Mouse (Mus musculus) T-helper 2 cell (primary cell): Measurements from ENCODE around the gene Cfap44.

Experiments used
- in situ Hi-C: fragments of 300-600 bp; cut with MboI, MseI; formaldehyde crosslinking; loops from one replicate; pipeline ENCODE4 v1.15.1; 2025; ENCODE audit warnings: high pct_unique_total_duplicates

Cfap44 gene

GRCm38 (mm10) chr16:44493868-44494267 is 99.3 kb downstream of the Cfap44 start:
- in situ Hi-C loops = loop anchor here (10.0 kb wide), 1 partner anchor 1111 kb away; no protein-coding TSS in a partner anchor

DNA sequence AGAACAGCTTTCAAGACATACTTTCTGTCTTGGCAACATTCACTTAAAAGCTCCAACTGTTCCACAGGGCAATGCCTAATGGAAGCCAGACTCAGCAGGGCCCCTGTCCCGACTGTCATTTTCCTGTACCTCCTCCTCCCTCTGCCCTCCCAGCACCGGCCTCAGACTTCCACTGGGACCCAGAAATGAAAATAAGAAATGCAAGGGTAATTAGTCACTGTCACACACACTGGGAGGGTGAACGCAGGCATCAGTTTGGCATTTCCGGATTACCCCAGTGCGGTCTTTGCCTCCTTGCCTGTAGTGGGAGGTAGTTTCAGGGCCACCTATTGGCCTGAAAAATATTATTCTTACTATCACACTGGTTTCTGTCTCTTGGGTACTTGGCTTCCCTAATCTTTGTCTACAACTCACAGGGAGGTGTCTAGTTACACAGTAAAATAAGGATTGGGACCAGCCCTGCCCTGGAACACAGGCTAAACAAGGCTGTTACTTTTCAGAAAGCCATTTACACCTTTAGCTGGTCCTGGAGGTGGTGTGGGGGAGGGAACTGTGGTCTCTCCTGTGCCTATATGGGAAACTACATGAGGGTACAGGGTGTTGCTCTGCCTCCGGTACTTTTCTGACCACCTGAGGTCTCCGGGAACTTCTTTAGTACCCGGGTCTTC is 100.0 kb downstream of the Cfap44 start:
- in situ Hi-C loops = loop anchor here (10.0 kb wide), 1 partner anchor 1110 kb away; no protein-coding TSS in a partner anchor

GRCm38 (mm10) chr16:44496971-44497464 is 102.4 kb downstream of the Cfap44 start:
- in situ Hi-C loops = loop anchor here (10.0 kb wide), 1 partner anchor 1108 kb away; no protein-coding TSS in a partner anchor

DNA sequence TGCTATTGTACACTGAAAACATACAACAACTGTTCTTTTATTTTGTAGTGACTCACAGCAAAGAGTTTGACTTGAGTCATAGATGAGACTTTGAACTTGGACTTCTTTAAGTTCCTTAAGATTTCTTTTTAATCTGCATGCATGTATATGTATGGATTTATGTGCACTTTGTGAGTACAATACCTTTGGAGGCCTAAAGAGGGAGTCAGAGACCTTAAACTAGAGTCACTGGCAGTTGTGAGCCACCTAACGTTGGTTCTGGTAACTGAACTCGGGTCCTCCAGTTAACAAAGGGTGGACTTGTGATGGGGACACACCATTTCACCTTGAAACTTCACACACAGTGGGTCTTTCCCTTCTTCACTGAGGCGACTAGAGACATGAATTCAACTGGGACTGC is 103.9 kb downstream of the Cfap44 start:
- in situ Hi-C loops = loop anchor here (10.0 kb wide), 1 partner anchor 1106 kb away; no protein-coding TSS in a partner anchor

DNA sequence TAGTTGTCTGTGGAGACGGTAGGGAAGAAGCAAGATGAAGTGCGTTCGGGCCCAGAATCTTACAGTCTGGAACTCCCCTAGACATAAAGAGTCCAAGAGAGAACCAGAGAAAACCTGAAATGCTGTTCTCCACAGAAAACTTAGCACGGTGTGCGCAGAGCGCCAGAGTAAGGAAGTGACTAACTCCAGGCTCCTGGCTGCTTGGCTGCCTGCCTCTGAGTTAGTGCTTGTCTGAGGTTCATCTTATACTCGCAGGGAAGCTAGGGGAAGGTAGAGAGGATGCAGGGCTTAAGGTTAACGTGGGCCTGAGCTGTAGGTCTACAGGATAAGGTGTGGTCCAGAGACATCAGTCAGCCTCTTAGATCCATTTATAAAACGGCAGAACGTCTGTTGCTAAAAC is 107.2 kb downstream of the Cfap44 start:
- in situ Hi-C loops = no loop called here

GRCm38 (mm10) chr16:44502325-44502724 is 107.7 kb downstream of the Cfap44 start:
- in situ Hi-C loops = no loop called here

GRCm38 (mm10) chr16:44502895-44503575 is 108.4 kb downstream of the Cfap44 start:
- in situ Hi-C loops = no loop called here

- in situ Hi-C loops = no loop called here
Measured at GRCm38 (mm10) chr16:44505243-44505642, 110.6 kb downstream of the Cfap44 start.

DNA sequence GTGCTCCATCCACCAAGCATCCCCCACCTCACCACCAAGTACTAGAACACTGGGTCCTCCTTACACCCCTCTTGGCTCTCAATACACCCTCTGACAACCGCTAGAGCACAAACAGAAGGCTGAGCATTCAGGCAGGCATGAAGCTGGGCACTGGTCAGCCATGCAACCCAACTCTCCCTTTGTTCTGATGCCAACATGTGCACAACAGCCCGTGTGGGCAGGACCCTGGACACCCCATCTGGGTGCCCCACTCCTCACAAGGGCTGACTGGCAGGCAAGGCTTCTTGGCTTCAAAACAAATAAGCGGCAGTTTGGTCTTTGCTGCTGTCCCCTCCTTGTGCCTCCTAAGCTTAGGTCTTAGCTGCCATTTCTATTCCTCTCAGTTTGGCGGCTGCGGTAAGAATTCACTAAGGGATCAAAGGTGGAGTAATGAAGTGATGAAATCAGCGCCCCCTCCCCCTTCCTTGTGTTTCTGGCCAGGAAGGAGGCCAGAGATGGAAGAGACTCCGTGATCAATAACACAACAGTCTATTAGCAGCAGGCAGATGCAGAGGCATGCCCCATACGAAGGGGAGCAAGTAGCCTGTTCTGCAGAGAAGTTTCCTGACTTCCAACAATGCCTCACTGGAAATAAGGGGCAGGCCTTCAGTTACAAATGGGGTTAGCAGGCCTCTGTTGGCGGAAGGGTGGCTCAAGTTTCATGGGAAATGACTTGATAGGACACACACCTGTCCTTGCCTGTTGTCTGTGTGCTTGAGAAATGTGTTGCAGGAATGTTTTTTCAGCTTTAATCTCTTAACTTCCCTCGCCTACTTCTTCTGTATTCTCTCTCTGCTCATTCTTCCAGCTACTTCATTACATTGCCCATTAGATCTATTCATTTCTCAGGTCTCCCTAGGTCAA is 112.7 kb downstream of the Cfap44 start:
- in situ Hi-C loops = no loop called here

DNA sequence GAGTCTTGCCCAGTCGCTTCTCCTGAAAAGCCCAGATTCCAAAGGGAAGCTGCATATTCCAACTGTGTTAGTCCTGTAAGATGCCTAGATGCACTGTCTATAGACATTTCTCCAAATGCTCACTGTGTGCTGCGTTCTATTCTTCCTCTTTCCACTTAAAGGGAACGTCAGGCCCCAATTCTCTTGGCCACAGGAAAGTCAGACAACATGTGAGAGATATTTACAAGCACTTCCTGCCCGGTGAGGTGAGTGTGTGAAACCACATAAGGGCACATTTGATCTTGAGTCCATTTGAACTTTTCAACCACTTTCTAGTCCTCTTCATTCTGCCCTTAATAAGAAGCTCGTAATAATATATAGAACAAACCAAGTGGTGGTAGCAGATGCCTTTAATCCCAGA is 113.4 kb downstream of the Cfap44 start:
- in situ Hi-C loops = no loop called here

DNA sequence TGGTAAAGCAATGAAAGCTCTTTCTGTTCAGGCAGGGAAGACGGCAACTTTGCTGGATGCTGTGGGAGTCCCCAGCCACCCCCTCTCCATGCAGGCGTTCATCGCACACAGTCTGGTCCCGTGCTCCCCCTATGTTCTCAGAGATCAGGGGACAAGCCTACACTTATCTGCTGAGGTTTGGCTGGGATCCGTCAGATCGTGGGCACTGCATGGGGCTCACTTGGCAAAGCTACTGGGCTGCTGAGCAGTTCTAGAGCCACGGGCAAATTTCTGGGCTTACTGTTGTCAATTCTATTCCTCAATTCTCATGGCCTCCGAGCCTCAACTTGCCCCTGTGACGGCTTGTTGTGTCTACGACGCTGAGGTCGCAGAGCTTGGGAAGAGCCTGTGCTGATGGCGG is 114.2 kb downstream of the Cfap44 start:
- in situ Hi-C loops = no loop called here

GRCm38 (mm10) chr16:44509458-44510344 is 115.1 kb downstream of the Cfap44 start:
- in situ Hi-C loops = no loop called here

GRCm38 (mm10) chr16:44510521-44511213 is 116.1 kb downstream of the Cfap44 start:
- in situ Hi-C loops = no loop called here

- in situ Hi-C loops = no loop called here
Measured at GRCm38 (mm10) chr16:44516498-44516897, 121.9 kb downstream of the Cfap44 start.

DNA sequence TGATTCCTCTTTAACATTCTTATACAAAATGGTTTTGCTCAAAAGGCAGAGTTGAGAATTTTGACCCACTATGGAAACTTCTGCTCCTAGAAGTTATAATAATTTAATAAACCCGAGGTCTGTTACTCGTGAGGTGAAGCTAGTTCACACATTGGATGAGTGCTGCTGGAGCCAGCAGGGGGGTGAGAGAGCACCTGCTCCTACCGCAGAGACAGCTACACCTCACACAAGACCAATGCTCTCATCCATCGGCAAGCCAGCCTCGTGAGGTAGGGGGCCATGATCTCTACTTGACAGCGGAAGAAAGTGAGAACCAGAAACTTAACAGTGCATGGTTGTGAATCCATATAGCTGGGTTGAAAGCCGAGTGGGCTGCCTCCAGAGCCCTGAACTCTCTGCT is 129.0 kb downstream of the Cfap44 start:
- in situ Hi-C loops = loop anchor here (10.0 kb wide), 1 partner anchor 521 kb away; no protein-coding TSS in a partner anchor

- in situ Hi-C loops = loop anchor here (10.0 kb wide), 1 partner anchor 519 kb away; no protein-coding TSS in a partner anchor
Measured at GRCm38 (mm10) chr16:44526044-44526443, 131.4 kb downstream of the Cfap44 start.

DNA sequence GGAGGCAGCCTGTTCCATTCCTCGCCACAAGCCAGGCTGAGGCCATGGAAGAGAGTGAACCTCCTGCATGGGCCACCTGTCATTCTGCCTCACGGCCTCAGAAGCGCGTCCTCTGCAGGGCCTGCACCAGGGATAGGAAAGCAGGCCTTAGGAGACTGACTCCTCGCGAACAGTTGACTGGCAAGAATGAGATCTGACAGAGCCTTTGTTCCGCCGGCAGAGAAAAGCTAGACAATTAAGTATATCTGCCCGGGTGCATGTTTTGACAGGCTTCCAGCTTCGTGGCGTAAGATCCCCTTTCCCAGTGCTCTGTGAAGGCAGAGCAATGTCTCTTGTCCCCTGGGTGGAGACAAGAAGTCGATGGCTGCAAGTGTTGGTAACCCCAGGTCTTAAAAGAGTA is 132.1 kb downstream of the Cfap44 start:
- in situ Hi-C loops = loop anchor here (10.0 kb wide), 1 partner anchor 518 kb away; no protein-coding TSS in a partner anchor

DNA sequence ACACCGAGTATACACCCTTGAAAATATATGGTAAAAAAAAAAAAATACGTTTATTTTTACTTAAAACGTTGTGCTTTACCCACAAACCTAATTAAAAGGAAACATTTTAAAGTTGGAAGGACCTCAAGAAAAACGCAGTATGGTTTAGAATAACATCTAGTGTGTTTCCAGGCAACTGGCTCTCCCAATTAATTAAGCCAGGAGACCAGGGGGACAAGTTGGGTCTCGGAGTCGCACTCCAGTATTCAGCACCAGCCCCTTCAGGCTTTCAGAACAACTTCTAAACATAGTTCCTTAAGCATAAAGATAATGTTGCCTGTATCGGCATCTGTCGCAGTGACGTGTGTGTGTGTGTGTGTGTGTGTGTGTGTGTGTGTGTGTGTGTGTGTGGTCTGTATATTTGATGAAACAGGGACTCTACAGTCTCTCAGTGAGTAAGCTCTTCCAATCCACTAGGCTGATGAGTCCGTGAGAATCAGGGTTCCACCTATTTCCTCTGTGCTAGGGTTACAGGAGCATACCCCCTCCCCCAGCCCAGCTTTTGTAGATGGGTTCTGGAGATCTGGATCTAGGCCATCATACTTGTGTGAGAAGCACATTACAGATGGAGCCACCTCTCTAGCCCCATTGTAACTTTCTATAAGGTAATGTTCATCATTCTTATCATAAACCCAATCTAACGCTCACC is 132.8 kb downstream of the Cfap44 start:
- in situ Hi-C loops = loop anchor here (10.0 kb wide), 1 partner anchor 517 kb away; no protein-coding TSS in a partner anchor

DNA sequence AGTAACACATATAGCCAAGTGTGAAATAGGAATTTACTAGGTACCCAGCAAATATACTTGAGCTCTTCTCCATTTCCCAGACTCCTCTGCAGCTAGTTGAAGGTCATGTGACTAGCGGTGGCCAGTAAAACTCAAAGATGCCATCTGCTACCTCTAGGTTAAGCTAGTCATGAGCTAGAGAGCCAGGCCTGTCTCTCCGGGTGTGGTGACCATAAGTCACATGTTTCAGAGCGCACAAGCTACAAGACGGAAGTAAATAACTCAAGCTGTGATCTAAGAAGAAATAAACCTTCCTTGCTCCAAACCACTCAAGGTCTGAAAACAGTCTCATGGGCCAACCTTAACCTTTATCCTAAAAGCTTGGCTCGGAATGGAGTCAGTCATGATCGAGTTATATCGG is 134.4 kb downstream of the Cfap44 start:
- in situ Hi-C loops = loop anchor here (10.0 kb wide), 1 partner anchor 516 kb away; no protein-coding TSS in a partner anchor
